Mouse (Mus musculus) embryonic facial prominence, embryonic 11.5 days (tissue): Measurements from ENCODE around the gene Cntd1. TPM values are rescaled to one million over a fixed set of nuclear protein-coding genes. Genes with fewer than 3 reads are reported as not detected.

Experiments used
- ATAC-seq: fragments of 200-750 bp; cut with Nextera tagmentation; replicated peaks from 2 replicates; pipeline ENCODE4 v1.8.0; 2017; ENCODE audit warnings: low read depth; ENCODE audit not compliant: insufficient number of reproducible peaks, low FRiP score, low TSS enrichment
- DNase-seq: peaks from one replicate; pipeline ENCODE4 v3.0.0-alpha.2; 2015; ENCODE audit warnings: low spot score
- H3K27ac ChIP-seq: fragments of 300-500 bp; sonication (generic); replicated peaks from 2 replicates; pipeline ENCODE4 v1.5.1; 2014; ENCODE audit warnings: mild to moderate bottlenecking, low read depth, low read length, control low read depth
- H3K27me3 ChIP-seq: fragments of 300-500 bp; sonication (generic); 2 replicates; pipeline ENCODE4 v1.6.1; 2014; ENCODE audit warnings: mild to moderate bottlenecking, low read length, moderate library complexity, mixed read lengths; ENCODE audit not compliant: control insufficient read depth, insufficient read depth
- H3K36me3 ChIP-seq: fragments of 300-500 bp; sonication (generic); replicated peaks from 2 replicates; pipeline ENCODE4 v1.6.1; 2014; ENCODE audit warnings: low read depth, mild to moderate bottlenecking, low read length, moderate library complexity, mixed read lengths; ENCODE audit not compliant: control insufficient read depth, insufficient read depth
- H3K4me1 ChIP-seq: fragments of 300-500 bp; sonication (generic); 2 replicates; pipeline ENCODE4 v1.6.1; 2014; ENCODE audit warnings: low read length, mixed read lengths; ENCODE audit not compliant: control insufficient read depth, insufficient read depth
- H3K4me2 ChIP-seq: fragments of 300-500 bp; sonication (generic); 2 replicates; pipeline ENCODE4 v1.6.1; 2014; ENCODE audit warnings: low read depth, mild to moderate bottlenecking, control low read depth, low read length, moderate library complexity
- H3K4me3 ChIP-seq: fragments of 300-500 bp; sonication (generic); 2 replicates; pipeline ENCODE4 v1.5.1; 2014; ENCODE audit warnings: low read depth, low read length, control low read depth
- H3K9ac ChIP-seq: fragments of 300-500 bp; sonication (generic); replicated peaks from 2 replicates; pipeline ENCODE4 v1.6.1; 2014; ENCODE audit warnings: mild to moderate bottlenecking, control low read depth, low read length
- H3K9me3 ChIP-seq: fragments of 300-500 bp; sonication (generic); replicated peaks from 2 replicates; pipeline ENCODE4 v1.6.1; 2016; ENCODE audit warnings: mild to moderate bottlenecking, low read length, inconsistent platforms, mixed read lengths; ENCODE audit not compliant: control insufficient read depth
- WGBS: fragments of 180-500 bp; shearing (Covaris S2); extraction: QIAGEN DNeasy Blood & Tissue Kit; methylation state at CpG from one replicate; pipeline ENCODE4 v1.1.7; 2014; 5-methylcytosine and 5-hydroxymethylcytosine counted together
- polyA plus RNA-seq: library from polyadenylated mRNA; unstranded; fragments of >200 nt; fragmentation: Nextera tagmentation; extraction: Ambion mirVana; gene quantifications from 2 replicates; pipeline ENCODE4 v1.2.1, GENCODE M21; 2014

Gene Cntd1
- polyA plus RNA-seq, 1 experiment from 2014 or later, result 1.6 TPM

DNA sequence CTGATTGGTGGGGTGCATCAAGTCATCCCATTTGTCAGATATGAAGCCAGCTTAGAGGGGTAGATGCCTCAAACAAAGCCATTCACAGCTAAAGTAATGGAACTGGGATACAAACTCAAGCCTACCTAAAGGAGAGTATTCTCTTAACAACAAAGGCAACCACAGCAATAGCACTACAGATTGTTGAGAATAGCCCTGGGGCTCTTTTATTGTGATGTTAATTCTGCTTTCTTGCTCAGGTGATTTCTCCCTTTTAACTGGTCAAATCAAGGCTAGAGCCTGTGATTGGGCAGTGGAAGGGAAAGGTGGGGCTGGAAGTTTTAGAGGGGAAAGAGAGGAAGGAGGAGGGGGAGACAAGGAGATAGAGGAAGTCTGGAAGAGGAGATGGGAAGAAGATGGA lies 44.7 kb upstream of the Cntd1 start:
- Histone ChIP-seq H3K36me3 (no peaks in the 10 kb centered on the region), H3K27ac (no peak overlapping the region), H3K4me3 (no peak overlapping the region), H3K9ac (no peak overlapping the region), H3K4me1 (peaks cover 13% of the 10 kb centered on the region), H3K27me3 (no peaks in the 10 kb centered on the region), H3K9me3 (no peaks in the 10 kb centered on the region), H3K4me2 (no peak overlapping the region)
- ATAC-seq (no peak), DNase-seq (no peak)

DNA sequence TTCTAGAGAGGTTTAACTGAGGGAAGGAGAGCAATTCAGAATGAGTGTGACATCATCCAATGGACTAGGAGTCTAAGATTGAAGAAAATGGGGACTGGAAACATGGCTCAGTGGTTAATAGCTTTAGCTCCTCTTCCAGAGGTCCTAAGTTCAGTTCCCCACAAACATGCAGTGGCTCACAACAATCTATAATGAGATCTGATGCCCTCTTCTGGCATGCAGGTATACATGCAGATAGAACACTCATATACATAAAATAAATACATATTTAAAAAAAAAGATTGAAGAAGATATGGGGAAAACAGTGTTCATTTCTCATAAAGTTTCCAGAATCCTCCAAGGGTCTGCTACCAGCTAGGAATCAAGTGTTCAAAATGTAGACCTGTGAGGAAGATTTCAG lies 43.4 kb upstream of the Cntd1 start:
- H3K4me1 ChIP-seq, result peaks cover 8% of the 10 kb centered on the region
- H3K9me3 ChIP-seq, result no peaks in the 10 kb centered on the region
- H3K4me2 ChIP-seq, result no peak overlapping the region
- no peak overlapping the region for H3K4me3 ChIP-seq
- no peaks in the 10 kb centered on the region for H3K27me3 ChIP-seq
- DNase-seq (no peak), ATAC-seq (no peak)
- H3K36me3 ChIP-seq, result no peaks in the 10 kb centered on the region
- H3K27ac ChIP-seq, result no peak overlapping the region
- H3K9ac ChIP-seq, result no peak overlapping the region

DNA sequence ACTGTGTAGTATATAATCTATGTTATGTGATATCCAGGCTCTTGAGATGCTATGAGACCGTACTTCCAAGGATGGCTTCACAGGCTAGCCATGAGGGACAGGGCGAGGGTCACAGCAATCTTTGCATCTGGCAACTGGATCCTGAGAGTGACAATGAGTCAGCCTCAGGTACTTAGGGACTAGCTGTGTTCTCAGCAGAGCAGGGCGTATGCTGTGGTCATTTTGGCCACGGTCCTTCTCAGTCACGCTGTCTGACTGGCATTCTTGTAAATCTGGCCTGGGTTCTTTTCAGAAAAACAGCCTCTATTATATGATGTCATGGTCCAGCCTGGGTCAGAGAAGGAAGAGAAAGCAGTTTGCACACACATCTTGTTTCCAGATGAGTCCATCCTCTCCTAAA lies 42.0 kb upstream of the Cntd1 start:
- H3K9ac ChIP-seq, result no peak overlapping the region
- ATAC-seq, result no peak
- H3K4me1 ChIP-seq, result no peaks in the 10 kb centered on the region
- H3K4me3 ChIP-seq, result no peak overlapping the region
- no peak for DNase-seq
- no peak overlapping the region for H3K4me2 ChIP-seq
- H3K27ac ChIP-seq, result no peak overlapping the region
- no peaks in the 10 kb centered on the region for H3K27me3 ChIP-seq
- 93% methylated on average over 5 of the region's 5 CpGs for WGBS
- no peaks in the 10 kb centered on the region for H3K36me3 ChIP-seq
- no peaks in the 10 kb centered on the region for H3K9me3 ChIP-seq

DNA sequence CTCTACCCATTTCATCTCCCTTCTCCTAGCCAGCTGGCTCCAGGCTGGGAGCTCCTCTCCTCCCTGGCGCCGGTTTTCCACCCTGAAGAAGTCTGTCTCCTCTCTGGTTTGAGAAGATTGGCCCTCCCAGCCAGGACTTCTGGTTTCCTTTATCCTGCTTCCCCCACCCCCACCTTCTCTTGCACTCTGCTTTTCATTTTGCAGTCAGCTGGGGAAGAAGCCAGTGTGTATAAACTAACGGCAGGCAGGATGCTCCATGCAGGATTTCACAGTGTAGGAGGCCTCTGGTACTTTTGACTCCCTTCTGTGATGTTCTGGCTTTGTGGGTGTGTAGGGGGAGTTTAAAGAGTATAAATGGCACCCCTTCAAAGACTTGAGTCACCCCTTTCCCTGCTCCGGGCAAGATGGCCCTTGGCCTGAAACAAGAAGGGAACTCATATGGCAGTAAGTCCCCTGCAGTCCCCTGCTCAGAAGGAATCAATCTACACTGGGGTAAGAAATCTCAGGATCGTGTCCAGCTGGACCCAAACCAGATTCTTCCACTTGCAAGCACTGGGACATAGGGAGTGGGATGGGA lies 40.7 kb upstream of the Cntd1 start:
- peak overlapping the region; percentile 7; the same call in 1 of the 2 replicates for H3K9ac ChIP-seq
- ATAC-seq (no peak), DNase-seq (peak; percentile 64)
- H3K4me1 ChIP-seq, result no peaks in the 10 kb centered on the region
- peak overlapping the region; percentile 43; the same call in 1 of the 2 replicates for H3K27ac ChIP-seq
- WGBS, result 34% methylated on average over 5 of the region's 5 CpGs
- no peak overlapping the region for H3K4me2 ChIP-seq
- no peaks in the 10 kb centered on the region for H3K36me3 ChIP-seq
- no peaks in the 10 kb centered on the region for H3K27me3 ChIP-seq
- H3K9me3 ChIP-seq, result no peaks in the 10 kb centered on the region
- H3K4me3 ChIP-seq, result no peak overlapping the region

DNA sequence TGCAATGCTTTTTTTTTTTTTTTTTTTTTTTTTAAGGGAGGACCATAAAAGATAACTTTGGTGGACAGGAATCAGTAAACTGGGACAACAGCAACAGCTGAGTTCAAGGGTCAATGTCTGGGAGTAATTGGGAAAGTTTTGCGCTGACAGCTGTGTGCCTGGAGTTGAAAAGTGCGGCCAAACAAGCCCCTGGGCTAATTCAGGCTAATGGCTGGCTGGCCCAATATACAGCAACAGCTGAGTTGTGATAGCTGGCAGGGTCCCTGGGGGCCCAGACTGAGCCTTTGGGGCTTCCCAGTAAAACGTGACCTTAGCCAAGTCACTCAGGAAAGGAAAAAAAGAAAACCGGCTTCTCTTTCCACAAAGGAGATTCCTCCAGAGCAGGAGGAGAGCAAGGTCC lies 33.7 kb upstream of the Cntd1 start:
- H3K4me1 ChIP-seq, result peaks cover 3% of the 10 kb centered on the region; the same call in 1 of the 2 replicates
- H3K27ac ChIP-seq, result no peak overlapping the region
- H3K4me2 ChIP-seq, result no peak overlapping the region; the same call in 1 of the 2 replicates
- H3K9ac ChIP-seq, result no peak overlapping the region
- peak; percentile 75 for DNase-seq
- WGBS, result 6% methylated on average over 4 of the region's 4 CpGs
- peaks cover 7% of the 10 kb centered on the region; the same call in 1 of the 2 replicates for H3K27me3 ChIP-seq
- no peaks in the 10 kb centered on the region for H3K36me3 ChIP-seq
- ATAC-seq, result no peak
- H3K4me3 ChIP-seq, result no peak overlapping the region
- no peaks in the 10 kb centered on the region for H3K9me3 ChIP-seq

DNA sequence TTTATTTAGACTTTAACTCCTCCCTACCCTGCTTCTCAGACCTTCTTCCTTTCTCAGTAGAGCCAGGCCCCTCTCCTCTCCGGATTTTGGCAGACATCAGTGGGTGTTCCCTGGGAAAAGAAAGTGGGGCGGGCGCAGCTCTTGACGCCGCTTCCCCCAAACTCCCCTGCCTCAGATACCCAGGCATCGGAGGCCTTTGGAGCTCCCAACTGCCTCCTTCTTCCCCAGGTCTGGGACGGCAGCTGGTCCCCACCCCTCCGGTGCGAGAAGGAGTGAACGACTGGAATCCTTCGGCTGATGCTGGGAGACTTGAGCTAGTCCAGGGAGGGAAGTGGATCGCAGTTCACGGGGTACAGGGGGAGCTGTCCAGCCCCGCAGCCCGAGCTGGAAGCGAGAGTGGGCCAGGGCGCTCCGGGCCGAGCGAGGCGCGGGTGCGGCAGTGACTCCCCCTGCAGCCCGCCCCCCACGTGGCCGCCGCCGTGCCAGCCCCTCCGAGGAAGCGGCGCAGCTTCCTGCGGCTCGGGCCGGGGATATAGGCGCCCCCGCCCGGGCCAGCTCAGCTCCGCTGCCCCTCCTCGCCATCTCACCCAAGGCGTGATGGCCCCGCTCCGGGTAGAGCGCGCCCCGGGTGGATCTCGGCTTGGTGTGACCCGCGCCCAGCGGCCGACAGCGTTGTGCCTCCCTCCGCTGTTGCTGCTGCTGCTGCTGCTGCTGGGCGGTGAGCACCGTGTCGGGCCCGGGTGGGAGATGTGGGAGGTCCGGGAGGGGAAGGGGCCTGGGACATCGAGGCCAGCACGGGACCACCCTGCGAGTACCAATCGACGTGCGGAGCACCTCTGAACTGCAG lies 32.7 kb upstream of the Cntd1 start, which contains the start of gene Ramp2:
Ramp2 (plus strand) TSS at position 174 of the 847 bp plus-strand sequence.
- Histone ChIP-seq H3K9me3 (no peaks in the 10 kb centered on the region), H3K4me1 (peaks cover 3% of the 10 kb centered on the region; the same call in 1 of the 2 replicates), H3K36me3 (no peaks in the 10 kb centered on the region), H3K27me3 (peaks cover 7% of the 10 kb centered on the region; the same call in 1 of the 2 replicates), H3K27ac (peak within 1 kb of the TSS; percentile 47), H3K9ac (peak within 1 kb of the TSS; percentile 77), H3K4me2 (peak within 1 kb of the TSS; percentile 99), H3K4me3 (peak within 1 kb of the TSS; percentile 62)
- ATAC-seq (peak; percentile 71), DNase-seq (peak; percentile 61)
- WGBS, result under 1% methylated on average over 57 of the region's 63 CpGs

DNA sequence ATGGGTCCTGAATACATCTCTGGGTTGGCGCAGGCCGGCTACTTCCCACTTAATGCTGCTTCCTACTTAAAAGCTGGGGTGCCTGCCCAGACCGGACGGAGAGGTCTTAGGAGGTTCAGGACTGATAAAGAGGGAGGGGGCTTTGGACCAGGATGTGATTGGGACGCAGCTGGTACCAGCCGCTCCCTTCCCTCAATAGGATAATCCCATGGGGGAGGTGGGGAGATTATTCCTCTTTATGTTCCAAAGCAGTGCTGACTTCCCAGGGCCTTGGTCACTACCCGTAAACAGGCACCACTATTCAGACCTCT lies 32.2 kb upstream of the Cntd1 start:
- Histone ChIP-seq H3K4me2 (peak overlapping the region; percentile 99), H3K27ac (peak overlapping the region; percentile 47; the same call in 1 of the 2 replicates), H3K36me3 (no peaks in the 10 kb centered on the region), H3K9me3 (no peaks in the 10 kb centered on the region), H3K4me3 (peak overlapping the region; percentile 62), H3K4me1 (peaks cover 3% of the 10 kb centered on the region; the same call in 1 of the 2 replicates), H3K27me3 (peaks cover 7% of the 10 kb centered on the region; the same call in 1 of the 2 replicates), H3K9ac (peak overlapping the region; percentile 77)
- 5% methylated on average over 7 of the region's 7 CpGs for WGBS
- ATAC-seq, result no peak
- DNase-seq, result no peak

DNA sequence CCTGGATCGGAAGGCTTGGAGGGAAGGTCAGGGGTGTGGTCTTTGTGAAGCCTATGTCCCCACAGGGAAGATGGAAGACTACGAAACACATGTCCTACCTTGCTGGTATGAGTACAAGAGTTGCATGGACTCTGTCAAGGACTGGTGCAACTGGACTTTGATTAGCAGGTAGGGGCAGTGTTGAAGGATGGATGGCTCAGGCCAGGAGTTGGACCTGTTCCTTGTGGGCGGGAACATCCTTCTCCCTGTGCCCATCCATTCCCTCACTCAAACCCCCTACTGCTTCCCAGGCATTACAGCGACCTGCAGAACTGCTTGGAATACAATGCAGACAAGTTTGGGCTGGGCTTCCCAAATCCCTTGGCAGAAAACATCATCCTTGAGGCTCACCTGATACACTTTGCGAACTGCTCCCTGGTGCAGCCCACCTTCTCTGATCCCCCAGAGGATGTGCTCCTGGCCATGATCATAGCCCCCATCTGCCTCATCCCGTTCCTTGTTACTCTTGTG lies 31.2 kb upstream of the Cntd1 start:
- DNase-seq (no peak), ATAC-seq (no peak)
- no peak overlapping the region for H3K4me3 ChIP-seq
- 84% methylated on average over 6 of the region's 6 CpGs for WGBS
- H3K27ac ChIP-seq, result no peak overlapping the region
- no peaks in the 10 kb centered on the region for H3K9me3 ChIP-seq
- peaks cover 7% of the 10 kb centered on the region; the same call in 1 of the 2 replicates for H3K27me3 ChIP-seq
- no peak overlapping the region for H3K9ac ChIP-seq
- H3K36me3 ChIP-seq, result no peaks in the 10 kb centered on the region
- H3K4me2 ChIP-seq, result no peak overlapping the region
- H3K4me1 ChIP-seq, result peaks cover 3% of the 10 kb centered on the region; the same call in 1 of the 2 replicates
